Mouse (Mus musculus): ENCODE measurements around the gene Chrna3. TPM values are rescaled to one million over a fixed set of nuclear protein-coding genes. Genes with fewer than 3 reads are reported as not detected.

The Chrna3 gene
- 0.65 and 0.88 TPM in 2 replicates for polyA plus RNA-seq (2012; rRNA removed; ENCODE audit: low replicate concordance)

DNA sequence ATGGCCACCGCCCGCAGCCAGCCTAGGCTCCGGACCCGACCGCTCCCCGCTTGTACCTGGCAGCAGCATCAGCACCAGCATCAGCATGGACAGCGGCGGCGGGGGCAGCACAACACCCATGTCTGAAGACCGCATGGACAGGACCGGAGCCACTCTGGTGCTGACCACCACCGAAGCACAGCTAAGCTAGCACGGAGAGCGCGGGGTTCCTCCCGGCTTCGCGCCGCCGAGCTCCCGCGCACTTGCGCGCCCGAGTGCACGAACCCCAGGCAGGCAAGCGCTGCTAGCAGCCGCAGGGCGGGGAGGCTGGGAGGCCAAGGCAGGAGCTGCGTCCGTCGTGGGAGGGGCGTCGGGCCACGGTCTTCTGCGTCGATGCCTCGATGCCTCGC, at the start of gene Chrna3:
Chrna3 (minus strand) TSS at position 288 of the 389 bp plus-strand sequence.

DNA sequence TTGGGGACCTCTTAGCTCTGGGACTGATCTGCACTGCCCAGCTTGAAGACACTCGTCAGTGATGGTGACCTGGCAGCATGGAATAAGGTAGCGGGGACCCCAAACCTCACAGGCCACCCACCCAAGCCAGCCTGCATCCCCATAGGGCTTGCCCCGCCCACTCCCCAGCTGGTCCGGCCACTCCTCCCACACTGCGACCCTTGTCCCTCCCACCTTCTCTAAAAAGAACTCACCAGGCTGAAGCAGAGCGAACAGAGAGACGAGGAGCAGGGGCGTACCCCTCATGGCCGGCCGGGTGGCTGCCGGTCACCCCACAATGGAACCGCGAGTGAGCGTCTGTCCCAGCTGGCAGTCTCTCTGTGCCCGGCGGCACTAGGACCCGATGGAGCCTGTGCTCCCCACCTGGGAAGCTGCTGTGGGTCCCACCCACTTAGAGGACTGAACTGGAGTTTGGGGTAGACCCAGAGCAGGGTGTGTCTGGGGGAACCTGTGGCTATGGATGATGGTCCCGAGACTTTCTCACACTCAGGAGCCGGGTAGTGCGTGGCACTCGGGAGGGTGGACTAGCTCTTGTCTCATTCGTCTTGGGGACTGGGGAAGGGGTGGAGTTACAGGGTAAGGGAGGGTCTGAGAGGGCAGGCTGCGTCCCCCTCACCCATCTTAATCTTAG, 22.0 kb upstream of the Chrna3 start, which contains the start of gene Chrnb4:
Chrnb4 (minus strand) TSS at position 569 of the 670 bp plus-strand sequence.

DNA sequence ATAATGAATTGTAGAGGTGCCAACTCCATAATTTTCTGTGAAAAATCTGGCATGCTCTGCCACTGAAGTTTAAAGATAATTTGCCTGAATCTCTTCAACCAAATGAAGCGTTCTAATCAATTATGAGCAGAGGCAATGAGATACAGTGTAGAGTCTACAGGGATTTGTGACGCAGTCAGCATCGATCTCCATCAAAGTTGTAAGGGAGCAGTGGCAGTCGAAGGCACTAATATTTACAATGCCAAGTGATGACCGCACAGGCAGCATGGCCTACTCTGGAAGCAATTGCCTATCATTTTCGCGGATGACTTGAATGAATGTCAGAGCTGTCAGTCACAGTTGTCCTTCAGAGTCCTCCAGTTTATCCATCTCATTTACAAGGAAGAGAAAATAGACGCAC, 45.7 kb downstream of the Chrna3 start, which contains the start of gene Chrna5:
Chrna5 (plus strand) TSS at position 207 of the 400 bp plus-strand sequence.

Other genes with a start within 250 kb of the Chrna3 start
- gene Ireb2, start 162.8 kb downstream of the Chrna3 start, polyA plus RNA-seq (2012; rRNA removed; ENCODE audit: low replicate concordance): 0.64 and 0.88 TPM in 2 replicates
- gene Hykk, start 109.3 kb downstream of the Chrna3 start, polyA plus RNA-seq (2012; rRNA removed; ENCODE audit: low replicate concordance): 0.32 and 0.33 TPM in 2 replicates
- 13.9 and 14.9 TPM in 2 replicates for gene Psma4, start 75.8 kb downstream of the Chrna3 start, polyA plus RNA-seq (2012; rRNA removed; ENCODE audit: low replicate concordance)
- gene AY074887, start 75.6 kb downstream of the Chrna3 start, polyA plus RNA-seq (2012; rRNA removed; ENCODE audit: low replicate concordance): not detected in 2 replicates
- not detected in 2 replicates for gene Chrna5, start 45.7 kb downstream of the Chrna3 start, polyA plus RNA-seq (2012; rRNA removed; ENCODE audit: low replicate concordance)
- gene Chrnb4, start 22.2 kb upstream of the Chrna3 start, polyA plus RNA-seq (2012; rRNA removed; ENCODE audit: low replicate concordance): 0.72 and 0.95 TPM in 2 replicates
- gene Ube2q2, start 122.3 kb upstream of the Chrna3 start, polyA plus RNA-seq (2012; rRNA removed; ENCODE audit: low replicate concordance): 3.9 and 9.1 TPM in 2 replicates
- gene Fbxo22, start 182.4 kb upstream of the Chrna3 start, polyA plus RNA-seq (2012; rRNA removed; ENCODE audit: low replicate concordance): 6.9 and 7.8 TPM in 2 replicates

All from duodenum, adult 2 months (tissue).